33 mouse cellular contexts compared by ENCODE assay signal in the genomic region with DNA sequence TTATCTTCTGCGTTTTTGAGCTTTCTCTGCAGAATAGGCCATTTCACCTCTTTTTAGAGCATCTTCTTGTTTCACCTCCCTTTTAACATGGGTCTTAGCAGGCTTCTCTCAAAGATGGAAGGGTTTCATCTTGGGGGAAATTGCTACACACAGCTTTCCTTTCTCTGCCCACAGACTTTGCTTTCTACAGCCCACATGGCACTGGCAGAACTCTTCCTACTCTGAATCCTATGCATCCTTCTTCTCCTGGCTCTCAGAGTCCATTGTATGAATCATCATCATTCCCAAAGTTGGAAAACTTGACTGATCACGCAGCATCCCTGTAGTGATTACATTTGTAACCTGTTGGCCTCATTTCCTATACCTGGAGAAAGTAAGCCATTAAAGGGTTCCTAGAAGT.
"Had no signal": no experiment of that assay in that cellular context is flagged by ENCODE, and none has a peak within 500 bp of the region (broad histone marks: within the 10 kb centered on the region; RNA-seq: fewer than 3 reads in every experiment).

No protein-coding gene starts in this region.

- H3K36me3 ChIP-seq: heart, embryonic 12.5 days; heart, embryonic 13.5 days; heart, embryonic 15.5 days; hindbrain, embryonic 10.5 days; hindbrain, embryonic 12.5 days; hindbrain, embryonic 13.5 days; hindbrain, embryonic 15.5 days; intestine, embryonic 15.5 days had no signal

- H3K4me1 ChIP-seq: heart, embryonic 12.5 days; heart, embryonic 13.5 days; heart, embryonic 15.5 days; hindbrain, embryonic 10.5 days; hindbrain, embryonic 12.5 days; hindbrain, embryonic 13.5 days; hindbrain, embryonic 15.5 days; intestine, embryonic 15.5 days had no signal

- H3K4me3 ChIP-seq: heart, embryonic 12.5 days; heart, embryonic 13.5 days; heart, embryonic 15.5 days; hindbrain, embryonic 10.5 days; hindbrain, embryonic 12.5 days; hindbrain, embryonic 13.5 days; hindbrain, embryonic 15.5 days; intestine, embryonic 15.5 days; layer of hippocampus, adult 2 months; left cerebral cortex, adult 2 months had no signal

- H3K27ac ChIP-seq: heart, embryonic 13.5 days; heart, embryonic 15.5 days; hindbrain, embryonic 10.5 days; hindbrain, embryonic 12.5 days; hindbrain, embryonic 13.5 days; hindbrain, embryonic 14.5 days; hindbrain, embryonic 15.5 days; hindbrain, postnatal 0 days; intestine, embryonic 15.5 days; kidney, postnatal 0 days; layer of hippocampus, adult 2 months; left cerebral cortex, adult 2 months had no signal

- DNase-seq: heart, postnatal 14 days; heart, postnatal 36 days; heart, postnatal 4 days; kidney, adult 11 months; kidney, adult 18-20 months; kidney, adult 2 months; kidney, adult 8-10 months; kidney, adult 9 months; kidney, postnatal 10 days; kidney, postnatal 14 days; kidney, postnatal 25 days; kidney, postnatal 36 days; kidney, postnatal 4 days; layer of hippocampus, adult 9-11 months; layer of hippocampus, postnatal 36 days had no signal

- H3K9ac ChIP-seq: heart, embryonic 12.5 days; heart, embryonic 13.5 days; heart, embryonic 15.5 days; hindbrain, embryonic 12.5 days; hindbrain, embryonic 13.5 days; hindbrain, embryonic 14.5 days; hindbrain, embryonic 15.5 days; intestine, embryonic 15.5 days had no signal

- H3K27me3 ChIP-seq: hindbrain, embryonic 12.5 days; hindbrain, embryonic 13.5 days; hindbrain, embryonic 15.5 days; intestine, embryonic 15.5 days had no signal

- ATAC-seq: hindbrain, embryonic 16.5 days; hindbrain, postnatal 0 days; inflammation-experienced regulatory T-cells, adult 6 months; intestine, embryonic 15.5 days; intestine, embryonic 16.5 days; intestine, postnatal 0 days had no signal

- H3K4me2 ChIP-seq: heart, embryonic 11.5 days; heart, embryonic 12.5 days; heart, embryonic 13.5 days; heart, embryonic 15.5 days; hindbrain, embryonic 12.5 days; hindbrain, embryonic 13.5 days; hindbrain, embryonic 14.5 days; hindbrain, embryonic 15.5 days; intestine, embryonic 15.5 days had no signal

- H3K9me3 ChIP-seq: heart, embryonic 12.5 days; heart, embryonic 13.5 days; heart, embryonic 15.5 days; hindbrain, embryonic 10.5 days; hindbrain, embryonic 12.5 days; hindbrain, embryonic 13.5 days; hindbrain, embryonic 15.5 days; intestine, embryonic 15.5 days had no signal
